Mouse (Mus musculus): ENCODE data around the gene Ptrh1.

Ptrh1 gene

GRCm38 (mm10) chr2:32808816-32809566, 33.4 kb downstream of the Ptrh1 start:
- no peak for TF ChIP-seq GATA4 (IDR thresholded peaks at IDR 0.05; ENCODE audit: insufficient replicate concordance, low read length)

- no peak for TF ChIP-seq GATA4 (IDR thresholded peaks at IDR 0.05; ENCODE audit: insufficient replicate concordance, low read length)
Observed at GRCm38 (mm10) chr2:32811959-32812358, 36.4 kb downstream of the Ptrh1 start.

GRCm38 (mm10) chr2:32816497-32816896, 40.9 kb downstream of the Ptrh1 start:
- no peak for TF ChIP-seq GATA4 (IDR thresholded peaks at IDR 0.05; ENCODE audit: insufficient replicate concordance, low read length)

GRCm38 (mm10) chr2:32816946-32817581, 41.5 kb downstream of the Ptrh1 start:
- no peak for TF ChIP-seq GATA4 (IDR thresholded peaks at IDR 0.05; ENCODE audit: insufficient replicate concordance, low read length)

- TF ChIP-seq GATA4 (IDR thresholded peaks at IDR 0.05; ENCODE audit: insufficient replicate concordance, low read length), result no peak
Observed at GRCm38 (mm10) chr2:32817589-32817988, 42.0 kb downstream of the Ptrh1 start.

- TF ChIP-seq GATA4 (IDR thresholded peaks at IDR 0.05; ENCODE audit: insufficient replicate concordance, low read length), result no peak
Observed at GRCm38 (mm10) chr2:32818208-32818607, 42.6 kb downstream of the Ptrh1 start.

- no peak for TF ChIP-seq GATA4 (IDR thresholded peaks at IDR 0.05; ENCODE audit: insufficient replicate concordance, low read length)
Observed at GRCm38 (mm10) chr2:32821041-32821802, 45.6 kb downstream of the Ptrh1 start.

- TF ChIP-seq GATA4 (IDR thresholded peaks at IDR 0.05; ENCODE audit: insufficient replicate concordance, low read length), result no peak
Observed at GRCm38 (mm10) chr2:32822643-32823042, 47.1 kb downstream of the Ptrh1 start.

GRCm38 (mm10) chr2:32823153-32823552, 47.6 kb downstream of the Ptrh1 start:
- no peak for TF ChIP-seq GATA4 (IDR thresholded peaks at IDR 0.05; ENCODE audit: insufficient replicate concordance, low read length)

GRCm38 (mm10) chr2:32823579-32824154, 48.1 kb downstream of the Ptrh1 start:
- TF ChIP-seq GATA4 (IDR thresholded peaks at IDR 0.05; ENCODE audit: insufficient replicate concordance, low read length), result no peak

GRCm38 (mm10) chr2:32824181-32824580, 48.6 kb downstream of the Ptrh1 start:
- no peak for TF ChIP-seq GATA4 (IDR thresholded peaks at IDR 0.05; ENCODE audit: insufficient replicate concordance, low read length)

- no peak for TF ChIP-seq GATA4 (IDR thresholded peaks at IDR 0.05; ENCODE audit: insufficient replicate concordance, low read length)
Observed at GRCm38 (mm10) chr2:32824778-32825177, 49.2 kb downstream of the Ptrh1 start.

GRCm38 (mm10) chr2:32825796-32826195, 50.2 kb downstream of the Ptrh1 start:
- no peak for TF ChIP-seq GATA4 (IDR thresholded peaks at IDR 0.05; ENCODE audit: insufficient replicate concordance, low read length)
